Mouse (Mus musculus): ENCODE data around the gene Peg3.
"Not testable (repeated sequence)": the region's sequence is repeated elsewhere in the genome, so short reads cannot be mapped to it uniquely, and the experiment has no call there.

The Peg3 gene

DNA sequence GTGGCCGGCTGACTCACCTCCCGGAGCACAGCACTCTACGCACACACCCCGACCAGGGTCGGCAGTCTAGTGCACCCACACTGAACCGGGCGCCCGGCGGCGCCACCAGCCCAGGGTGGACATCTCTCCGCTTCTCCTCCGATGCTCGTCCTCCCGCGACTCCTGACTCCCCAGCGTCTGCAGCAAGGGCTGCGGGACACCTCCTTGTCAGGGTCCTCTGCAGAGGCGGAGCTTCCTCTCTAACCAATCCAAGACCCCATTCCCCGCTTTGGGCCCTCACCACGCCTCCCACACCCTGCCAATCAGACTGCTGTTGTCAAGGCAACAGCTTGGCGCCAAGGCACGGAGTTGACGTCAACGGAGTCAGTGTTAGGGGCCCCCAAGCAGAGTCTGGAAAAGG lies at the start of gene Peg3, which contains the start of gene Usp29:
Gene Peg3, minus strand, starts transcription at position 191 of the 400 bp plus-strand sequence.
Gene Usp29, plus strand, starts transcription at position 338 of the 400 bp plus-strand sequence.
- DNase-seq (ENCODE audit: inconsistent ontology term) = peak; percentile 86

DNA sequence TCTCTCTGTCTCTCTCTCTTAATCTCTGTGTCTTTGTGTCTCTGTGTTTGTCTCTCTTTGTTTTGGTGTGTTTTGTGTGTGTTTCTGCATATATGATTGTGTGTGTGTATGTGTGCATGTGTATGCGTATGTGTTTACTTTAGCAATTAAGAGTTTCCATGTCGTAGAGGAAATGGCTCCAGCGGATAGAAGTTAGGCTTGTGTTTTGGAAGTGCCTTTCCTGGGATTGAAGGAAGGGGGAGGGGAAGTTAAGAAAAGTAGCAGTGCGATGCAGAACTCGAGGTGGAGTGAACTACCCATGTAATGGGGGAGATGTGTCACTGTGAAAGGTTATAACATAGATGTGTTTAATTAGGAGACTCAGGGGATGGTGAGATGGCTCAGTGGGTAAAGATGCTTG lies 48.9 kb upstream of the Peg3 start:
- no peak for DNase-seq (ENCODE audit: inconsistent ontology term)

- peak; percentile 20 for DNase-seq (ENCODE audit: inconsistent ontology term)
Measured at GRCm38 (mm10) chr7:6777689-6778088, 47.5 kb upstream of the Peg3 start.

- DNase-seq (ENCODE audit: inconsistent ontology term) = peak; percentile 10
Measured at GRCm38 (mm10) chr7:6777107-6777506, 46.9 kb upstream of the Peg3 start.

DNA sequence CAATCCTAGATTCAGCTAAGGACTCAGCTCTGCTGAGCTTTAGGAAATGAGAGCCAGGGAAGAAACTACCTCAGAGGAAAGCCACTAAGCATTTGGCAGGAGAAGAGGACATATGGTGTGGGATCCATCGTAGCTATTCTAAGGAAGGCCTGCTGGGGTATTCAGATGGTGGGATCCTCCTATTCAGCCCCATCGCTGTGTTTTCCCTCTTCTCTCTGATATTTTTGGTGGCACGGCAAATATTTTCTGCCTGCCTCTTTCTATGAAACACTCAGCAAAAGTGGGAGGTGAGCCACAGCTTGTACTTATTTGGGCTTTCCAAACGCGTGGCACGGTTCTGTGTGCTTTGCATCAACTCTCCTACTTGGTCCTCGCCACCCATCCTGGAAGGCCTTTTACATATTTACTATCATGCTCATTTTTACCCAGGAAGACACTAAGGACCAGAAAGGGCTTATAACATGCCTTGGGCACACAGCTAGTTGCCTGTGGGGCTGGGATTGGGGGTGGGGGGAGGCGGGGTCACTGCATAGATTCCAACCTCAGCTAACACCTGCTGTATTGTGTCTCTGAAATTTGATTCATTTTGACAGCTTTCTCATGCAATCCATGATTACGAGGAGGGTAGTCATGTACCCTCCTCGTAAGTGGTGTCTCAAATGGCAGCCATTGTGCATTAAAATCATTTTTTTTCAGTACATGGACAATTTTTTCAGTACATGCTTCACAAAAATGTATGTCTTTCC lies 46.3 kb upstream of the Peg3 start:
- DNase-seq (ENCODE audit: inconsistent ontology term) = no peak

DNA sequence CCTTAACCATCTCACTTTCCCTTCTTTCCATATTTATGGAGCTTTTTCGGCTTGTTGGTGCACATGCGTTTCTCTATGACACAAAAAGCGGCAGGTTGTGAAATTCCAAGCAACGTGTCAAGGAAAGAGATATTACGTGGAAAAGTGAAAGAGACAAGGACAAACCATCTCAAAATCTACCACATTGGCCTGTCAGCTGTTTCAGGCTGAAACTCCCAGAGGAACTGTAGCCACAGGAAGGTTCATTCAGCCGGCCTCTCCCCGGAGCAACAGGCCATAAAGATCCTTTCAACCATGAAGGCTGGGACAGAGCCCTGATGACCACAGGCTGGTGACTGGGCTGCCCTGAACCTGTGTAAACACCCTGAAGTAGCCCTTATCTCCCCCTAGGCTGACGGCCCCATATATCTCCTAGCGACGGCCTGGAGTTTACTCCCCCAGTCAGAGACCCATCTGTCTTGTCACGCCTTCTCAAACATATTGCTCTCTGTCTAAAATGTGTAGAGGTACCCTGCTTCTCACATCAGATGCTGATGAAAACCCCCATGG lies 43.7 kb upstream of the Peg3 start:
- DNase-seq (ENCODE audit: inconsistent ontology term) = not testable (repeated sequence)

DNA sequence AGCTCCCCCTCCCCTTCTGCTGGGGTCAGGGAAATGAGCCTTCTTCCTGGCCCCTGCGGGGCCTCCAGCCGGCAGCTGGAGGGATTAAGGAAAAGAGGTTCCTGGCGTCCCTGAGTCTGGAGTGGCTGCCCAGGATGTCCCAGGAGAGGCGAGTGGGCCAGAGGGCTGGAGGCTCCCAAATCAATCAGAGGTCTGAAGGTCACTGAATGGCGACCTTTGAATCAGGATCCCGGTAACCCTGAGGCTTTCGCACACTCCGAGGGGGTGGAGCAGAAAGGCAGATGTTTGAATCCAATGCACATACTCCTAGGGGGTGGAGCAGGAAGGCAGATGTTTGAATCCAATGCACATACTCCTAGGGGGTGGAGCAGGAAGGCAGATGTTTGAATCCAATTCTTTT lies 40.1 kb upstream of the Peg3 start:
- no peak for DNase-seq (ENCODE audit: inconsistent ontology term)

DNA sequence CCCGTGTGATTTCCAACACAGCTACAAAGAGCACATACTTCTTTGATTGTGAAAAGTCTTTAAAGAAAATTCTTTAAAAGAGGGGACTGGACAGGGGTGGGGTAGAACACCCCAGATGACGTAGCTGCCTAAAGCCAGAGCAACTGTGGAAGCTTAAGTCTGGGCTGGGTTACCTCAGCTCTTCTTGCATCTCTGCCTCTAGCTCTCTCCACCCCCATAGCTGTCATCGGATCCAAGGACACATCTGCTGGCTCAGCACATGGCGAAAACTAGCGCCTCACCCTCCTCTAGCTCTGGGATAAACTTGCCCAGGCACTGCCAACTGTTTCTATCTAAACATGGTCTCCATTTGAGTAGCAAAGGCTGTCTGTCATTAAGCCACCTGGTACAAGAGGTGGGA lies 35.0 kb upstream of the Peg3 start:
- no peak for DNase-seq (ENCODE audit: inconsistent ontology term)

- DNase-seq (ENCODE audit: inconsistent ontology term) = no peak
Measured at GRCm38 (mm10) chr7:6760170-6760569, 29.9 kb upstream of the Peg3 start.

GRCm38 (mm10) chr7:6759698-6760097 lies 29.5 kb upstream of the Peg3 start:
- DNase-seq (ENCODE audit: inconsistent ontology term) = no peak

- no peak for DNase-seq (ENCODE audit: inconsistent ontology term)
Measured at GRCm38 (mm10) chr7:6756777-6757291, 26.6 kb upstream of the Peg3 start.

DNA sequence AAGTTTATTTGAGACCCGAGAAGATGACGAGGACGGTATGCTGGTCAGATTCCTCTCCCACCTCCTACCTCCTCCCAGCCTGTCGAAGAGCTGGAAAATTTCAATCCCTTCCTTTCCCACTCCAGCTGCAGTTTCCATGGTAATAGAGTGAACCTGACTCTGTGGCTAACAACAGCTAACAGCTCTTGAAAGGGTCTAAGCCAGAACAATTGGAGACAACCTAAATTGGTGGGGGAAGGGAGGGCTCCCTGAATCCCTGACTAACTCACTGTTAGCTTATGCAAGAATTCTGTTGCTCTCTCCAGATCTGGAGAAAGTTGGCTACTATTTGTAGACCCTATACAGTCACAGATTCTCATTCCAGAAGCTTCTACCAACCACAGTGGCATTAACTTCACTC lies 23.2 kb upstream of the Peg3 start:
- DNase-seq (ENCODE audit: inconsistent ontology term) = no peak

GRCm38 (mm10) chr7:6749196-6749595 lies 19.0 kb upstream of the Peg3 start:
- DNase-seq (ENCODE audit: inconsistent ontology term) = peak; percentile 81

DNA sequence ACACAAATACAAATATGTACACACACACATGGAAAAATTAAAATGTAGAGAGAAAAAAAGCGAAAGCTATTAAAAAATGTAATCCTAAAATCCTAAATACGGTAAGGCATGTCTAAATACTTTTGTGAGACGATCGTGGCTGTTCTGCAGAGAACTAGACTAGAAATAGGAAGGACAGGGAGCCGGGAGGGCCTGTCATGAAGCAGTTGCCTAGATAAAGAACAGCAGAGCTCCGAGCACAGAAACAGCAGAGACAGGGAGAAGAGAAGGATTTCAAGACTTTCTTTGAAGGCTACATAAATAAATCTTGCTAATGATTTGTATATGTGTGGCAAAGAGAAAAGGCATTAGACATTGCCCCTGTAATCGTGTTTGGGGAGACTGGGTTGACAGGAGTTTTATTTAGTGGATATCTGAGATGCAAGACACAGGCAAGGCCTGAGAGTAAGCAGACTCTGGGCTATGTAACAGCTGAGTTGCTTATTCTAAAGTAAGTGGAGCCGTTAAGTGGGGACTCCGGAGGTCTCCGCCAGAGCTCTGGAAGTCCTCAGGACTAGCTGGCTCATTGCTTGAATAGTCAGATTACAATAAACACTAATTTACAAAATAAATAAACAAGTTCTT lies 14.2 kb upstream of the Peg3 start:
- no peak for DNase-seq (ENCODE audit: inconsistent ontology term)

- no peak for DNase-seq (ENCODE audit: inconsistent ontology term)
Measured at GRCm38 (mm10) chr7:6736060-6736459, 5.8 kb upstream of the Peg3 start.

GRCm38 (mm10) chr7:6731930-6732329 lies 1.7 kb upstream of the Peg3 start:
- DNase-seq (ENCODE audit: inconsistent ontology term) = no peak

GRCm38 (mm10) chr7:6731373-6731772 lies 1.1 kb upstream of the Peg3 start:
- DNase-seq (ENCODE audit: inconsistent ontology term) = no peak

DNA sequence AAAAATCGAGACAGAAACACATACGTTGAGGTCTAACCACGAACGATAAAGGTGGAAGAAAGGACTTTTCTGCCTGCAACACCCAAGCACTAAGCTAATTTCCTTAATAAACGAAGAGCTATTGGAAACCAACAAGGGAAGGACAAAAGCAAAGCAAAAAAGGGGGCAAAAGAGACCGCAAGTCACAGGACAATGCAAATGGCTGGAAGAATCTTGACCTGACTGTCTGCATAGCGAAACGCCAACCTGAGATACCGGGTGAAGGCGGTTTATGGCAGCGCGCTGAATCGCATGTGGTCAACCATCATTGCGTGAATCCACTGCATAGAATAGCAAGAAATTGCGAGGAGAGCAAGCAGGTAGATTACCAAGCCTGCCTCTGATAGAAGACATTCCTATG lies 570 bp upstream of the Peg3 start:
- DNase-seq (ENCODE audit: inconsistent ontology term) = no peak

DNA sequence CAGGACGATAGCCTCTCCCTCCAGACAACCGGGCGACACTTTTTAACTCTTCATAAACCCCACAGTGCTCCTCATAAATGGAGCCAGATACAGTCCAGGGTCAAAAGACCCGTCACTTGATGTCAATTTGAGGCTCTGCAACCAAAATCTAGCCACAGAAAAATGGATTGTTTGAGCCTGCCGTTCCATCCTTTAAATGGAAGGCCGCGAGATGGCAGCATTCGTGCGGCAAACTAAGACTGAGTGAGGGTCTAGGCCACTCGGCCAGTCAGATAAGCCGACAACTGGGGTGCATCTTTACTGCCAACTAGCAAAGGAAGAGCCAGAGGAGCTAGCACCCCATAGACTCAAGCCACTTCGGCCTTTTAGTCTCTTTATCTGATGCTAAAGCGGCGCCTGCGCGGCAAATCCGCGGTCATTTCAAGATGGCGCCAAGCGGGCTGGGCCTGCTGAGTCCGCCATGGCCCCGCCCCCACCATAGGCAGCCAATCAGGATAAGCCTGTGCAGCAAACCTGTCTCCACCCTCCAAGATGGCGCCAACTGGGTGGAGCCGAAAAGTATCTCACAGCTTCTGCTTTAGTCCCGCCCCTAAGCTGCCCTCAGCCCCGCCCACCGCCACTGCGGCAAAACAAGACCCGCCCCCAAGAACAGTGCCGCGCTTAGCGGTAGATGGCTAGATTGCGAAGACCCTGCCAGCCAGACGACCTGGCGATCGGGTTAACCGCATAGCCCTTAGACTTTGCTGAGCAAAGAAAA lies 992 bp downstream of the Peg3 start:
- DNase-seq (ENCODE audit: inconsistent ontology term) = peak; percentile 96

- peak; percentile 98 for DNase-seq (ENCODE audit: inconsistent ontology term)
Measured at GRCm38 (mm10) chr7:6728263-6728931, 1.8 kb downstream of the Peg3 start.

GRCm38 (mm10) chr7:6727351-6728121 lies 2.7 kb downstream of the Peg3 start:
- DNase-seq (ENCODE audit: inconsistent ontology term) = peak; percentile 95
